Mouse (Mus musculus) intestine, postnatal 0 days (tissue): Measurements from ENCODE around the gene Fasl. TPM values are rescaled to one million over a fixed set of nuclear protein-coding genes. Genes with fewer than 3 reads are reported as not detected.
A peak's percentile ranks its signal among the peaks of the same experiment; 100 is the strongest.

ENCODE experiments used
- ATAC-seq: fragments of 200-750 bp; cut with Nextera tagmentation; 2 replicates; pipeline ENCODE4 v1.8.0; 2017; ENCODE audit warnings: mild to moderate bottlenecking, moderate TSS enrichment, moderate library complexity
- H3K27ac ChIP-seq: fragments of 300-500 bp; sonication (generic); 2 replicates; pipeline ENCODE4 v1.5.1; 2014; ENCODE audit warnings: mild to moderate bottlenecking, low read depth, low read length, moderate library complexity
- H3K27me3 ChIP-seq: fragments of 300-500 bp; sonication (generic); replicated peaks from 2 replicates; pipeline ENCODE4 v1.6.1; 2014; ENCODE audit warnings: low read length, mixed read lengths; ENCODE audit not compliant: control insufficient read depth, insufficient read depth
- H3K36me3 ChIP-seq: fragments of 300-500 bp; sonication (generic); 2 replicates; pipeline ENCODE4 v1.6.1; 2014; ENCODE audit warnings: mild to moderate bottlenecking, moderate library complexity; ENCODE audit not compliant: control insufficient read depth, insufficient read depth
- H3K4me1 ChIP-seq: fragments of 300-500 bp; sonication (generic); replicated peaks from 2 replicates; pipeline ENCODE4 v1.6.1; 2014; ENCODE audit warnings: antibody characterized with exemption, low read length, mixed read lengths; ENCODE audit not compliant: control insufficient read depth, insufficient read depth
- H3K4me2 ChIP-seq: fragments of 300-500 bp; sonication (generic); replicated peaks from 2 replicates; pipeline ENCODE4 v1.6.1; 2014; ENCODE audit warnings: low read depth, mild to moderate bottlenecking, moderate library complexity
- H3K4me3 ChIP-seq: fragments of 300-500 bp; sonication (generic); 2 replicates; pipeline ENCODE4 v1.5.1; 2014; ENCODE audit warnings: low read depth, low read length
- H3K9ac ChIP-seq: fragments of 300-500 bp; sonication (generic); 2 replicates; pipeline ENCODE4 v1.6.1; 2014; ENCODE audit warnings: mild to moderate bottlenecking, low read depth, low read length
- H3K9me3 ChIP-seq: fragments of 300-500 bp; sonication (generic); 2 replicates; pipeline ENCODE4 v1.6.1; 2016; ENCODE audit warnings: mixed run types; ENCODE audit not compliant: control insufficient read depth
- CTCF ChIP-seq: sonication (generic); IDR thresholded peaks from 2 replicates; pipeline ENCODE4 v1.5.1; 2016; ENCODE audit warnings: low read depth, mild to moderate bottlenecking, control low read depth, antibody characterized with exemption, moderate library complexity
- whole genome bisulfite sequencing: fragments of 180-500 bp; shearing (Covaris S2); extraction: QIAGEN DNeasy Blood & Tissue Kit; methylation state at CpG from one replicate; pipeline ENCODE4 v1.1.7; 2014; 5-methylcytosine and 5-hydroxymethylcytosine counted together
- polyA plus RNA-seq: library from polyadenylated mRNA; unstranded; fragments of >200 nt; fragmentation: Nextera tagmentation; extraction: Ambion mirVana; gene quantifications from 2 replicates; pipeline ENCODE4 v1.2.1, GENCODE M21; 2015

Fasl gene
- polyA plus RNA-seq, 1 experiment from 2014 or later: not detected

DNA sequence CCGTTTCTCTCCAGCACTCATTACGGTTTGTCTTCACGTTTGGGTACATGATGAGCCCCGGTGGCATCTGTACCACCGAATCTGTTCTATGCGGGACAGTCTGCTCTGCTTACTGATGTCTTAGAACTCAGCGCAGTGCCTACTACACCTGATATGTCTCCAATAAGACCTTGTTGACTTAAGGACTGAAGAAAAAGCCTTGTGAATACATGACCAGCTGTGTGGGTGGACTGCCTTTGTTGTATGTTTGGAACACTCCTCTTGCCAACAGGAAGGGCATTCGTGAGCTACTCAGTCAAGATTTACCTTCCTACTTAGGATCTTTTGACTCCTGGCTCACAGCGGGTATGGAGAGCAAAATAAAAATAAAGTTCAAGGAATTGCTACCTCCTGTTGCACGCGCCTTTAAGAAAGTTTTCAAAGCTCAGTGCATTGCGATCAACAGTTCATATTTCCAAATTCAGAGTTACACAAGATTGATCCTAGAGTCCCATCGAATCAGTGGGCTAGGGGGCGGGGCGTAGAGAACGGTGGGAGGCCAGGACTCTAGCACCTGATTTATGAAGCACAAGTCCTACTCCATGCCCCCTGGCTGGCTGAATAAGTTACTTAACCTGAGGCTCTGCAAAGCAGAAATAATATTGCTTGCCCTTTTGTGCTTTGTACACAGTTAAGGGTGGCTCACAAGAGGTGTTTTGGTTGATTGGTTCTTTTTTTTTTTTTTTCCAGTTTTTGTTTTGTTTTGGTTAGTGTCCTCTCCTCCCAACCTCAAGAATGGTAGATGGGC, 45.6 kb downstream of the Fasl start:
- Histone ChIP-seq H3K9me3 (no peaks in the 10 kb centered on the region), H3K4me1 (no peaks in the 10 kb centered on the region), H3K36me3 (no peaks in the 10 kb centered on the region), H3K27ac (no peak overlapping the region), H3K27me3 (no peaks in the 10 kb centered on the region), H3K4me3 (no peak overlapping the region), H3K9ac (no peak overlapping the region), H3K4me2 (no peak overlapping the region)
- ATAC-seq: no peak
- 82% methylated on average over 16 of the region's 16 CpGs for WGBS
- TF ChIP-seq CTCF: no peak

DNA sequence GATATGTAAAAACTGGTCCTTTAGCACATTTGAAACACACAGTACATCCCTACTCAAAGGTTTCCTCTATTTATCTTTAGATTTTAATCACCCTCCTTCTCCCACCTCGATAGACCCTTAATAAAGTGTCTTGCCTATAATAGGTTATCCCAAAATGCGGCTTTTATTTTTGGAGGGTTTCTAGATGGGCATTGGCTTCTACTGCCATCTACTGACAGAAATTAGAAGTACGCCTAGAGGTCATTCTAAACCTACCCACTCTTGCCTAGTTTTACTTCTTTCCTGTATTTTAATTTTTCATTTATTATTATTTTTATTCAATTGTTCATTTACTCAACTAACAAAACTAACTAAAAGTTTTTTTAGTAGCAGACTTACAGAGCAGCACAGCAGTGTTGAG, 51.4 kb downstream of the Fasl start:
- Histone ChIP-seq H3K4me3 (no peak overlapping the region), H3K4me1 (no peaks in the 10 kb centered on the region), H3K9me3 (no peaks in the 10 kb centered on the region), H3K27me3 (no peaks in the 10 kb centered on the region), H3K4me2 (no peak overlapping the region), H3K36me3 (no peaks in the 10 kb centered on the region), H3K9ac (no peak overlapping the region), H3K27ac (no peak overlapping the region)
- peak; percentile 75 for TF ChIP-seq CTCF
- 8% methylated on average over 3 of the region's 3 CpGs for WGBS
- ATAC-seq: no peak

DNA sequence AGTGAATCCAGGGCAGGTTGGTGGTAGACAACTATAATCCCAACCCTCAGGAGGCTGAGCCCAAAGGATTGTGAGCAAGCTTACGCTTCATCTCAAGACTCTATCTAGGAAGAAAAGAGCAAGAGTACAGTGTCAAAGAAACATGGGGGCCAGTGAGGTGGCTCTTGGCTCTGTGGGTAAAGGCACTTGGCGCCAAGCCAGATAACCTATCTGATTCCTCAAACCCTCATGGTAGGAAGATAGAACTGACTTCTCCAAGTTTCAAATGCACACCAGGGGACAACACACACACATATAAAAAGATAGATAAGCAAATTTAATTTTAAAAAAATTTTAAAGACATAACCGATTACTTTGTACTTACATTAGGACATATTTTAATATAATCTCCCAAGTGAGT, 52.0 kb downstream of the Fasl start:
- H3K27me3 ChIP-seq: no peaks in the 10 kb centered on the region
- no peak overlapping the region for H3K4me2 ChIP-seq
- WGBS: 84% methylated on average over 3 of the region's 3 CpGs
- no peak overlapping the region for H3K4me3 ChIP-seq
- no peak for TF ChIP-seq CTCF
- no peak overlapping the region for H3K9ac ChIP-seq
- no peaks in the 10 kb centered on the region for H3K4me1 ChIP-seq
- no peak for ATAC-seq
- no peaks in the 10 kb centered on the region for H3K9me3 ChIP-seq
- no peaks in the 10 kb centered on the region for H3K36me3 ChIP-seq
- no peak overlapping the region for H3K27ac ChIP-seq

DNA sequence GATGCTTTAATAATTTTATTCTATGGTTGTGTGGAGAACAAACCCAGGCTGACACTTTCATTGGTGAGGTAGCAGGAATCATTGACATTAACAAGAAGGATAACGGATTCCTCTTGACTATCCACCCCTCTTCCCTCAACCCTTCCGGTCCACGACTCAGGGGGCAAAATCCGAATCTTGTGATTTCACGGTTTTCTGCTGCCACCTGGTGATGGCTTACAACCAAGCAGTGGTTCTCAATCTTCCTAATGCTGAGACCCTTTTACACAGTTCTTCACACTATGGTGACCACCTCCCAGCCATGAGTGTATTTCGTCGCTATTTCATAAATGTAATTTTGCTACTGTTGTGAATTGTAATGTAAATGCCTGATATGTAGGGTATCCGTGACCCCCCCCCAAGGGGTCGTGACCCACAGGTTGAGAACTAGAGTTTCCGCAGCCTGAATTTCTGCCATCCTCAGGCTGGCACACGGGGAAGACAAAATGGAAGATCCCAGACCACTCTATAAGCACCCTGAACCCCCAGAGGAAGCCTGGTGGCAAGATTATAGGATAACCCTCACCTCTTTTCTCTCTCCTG, 52.7 kb downstream of the Fasl start:
- peak; percentile 55 for TF ChIP-seq CTCF
- no peak overlapping the region for H3K4me2 ChIP-seq
- H3K4me1 ChIP-seq: no peaks in the 10 kb centered on the region
- H3K4me3 ChIP-seq: no peak overlapping the region
- WGBS: 60% methylated on average over 11 of the region's 11 CpGs
- H3K36me3 ChIP-seq: no peaks in the 10 kb centered on the region
- no peaks in the 10 kb centered on the region for H3K27me3 ChIP-seq
- no peak overlapping the region for H3K9ac ChIP-seq
- H3K9me3 ChIP-seq: no peaks in the 10 kb centered on the region
- no peak overlapping the region for H3K27ac ChIP-seq
- ATAC-seq: no peak

DNA sequence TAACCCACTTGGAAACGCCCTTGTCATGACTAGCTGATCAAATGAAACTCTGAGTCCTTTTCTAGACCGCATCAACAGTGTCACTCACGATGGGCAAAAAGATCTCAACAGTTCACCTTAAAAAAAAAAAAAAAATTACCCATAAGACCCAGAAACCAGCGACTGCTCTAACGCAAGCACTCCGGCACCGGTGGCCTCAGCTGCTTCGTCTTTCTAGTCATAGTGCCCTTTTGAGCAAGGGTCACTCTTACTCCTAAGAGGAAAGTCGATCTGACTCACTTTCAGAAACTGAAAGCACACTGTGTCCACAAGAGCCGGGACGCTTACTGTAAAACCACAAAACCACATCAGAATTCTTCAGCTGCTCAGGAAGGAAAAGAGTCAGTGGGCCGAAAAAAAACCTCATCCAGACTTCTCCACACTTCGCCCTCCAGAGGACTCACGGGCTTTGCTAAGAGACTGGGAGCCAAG, 53.5 kb downstream of the Fasl start:
- Histone ChIP-seq H3K9ac (no peak overlapping the region), H3K27me3 (no peaks in the 10 kb centered on the region), H3K4me2 (no peak overlapping the region), H3K27ac (no peak overlapping the region), H3K4me1 (no peaks in the 10 kb centered on the region), H3K36me3 (no peaks in the 10 kb centered on the region), H3K4me3 (no peak overlapping the region), H3K9me3 (no peaks in the 10 kb centered on the region)
- no peak for TF ChIP-seq CTCF
- WGBS: 77% methylated on average over 14 of the region's 14 CpGs
- ATAC-seq: no peak

DNA sequence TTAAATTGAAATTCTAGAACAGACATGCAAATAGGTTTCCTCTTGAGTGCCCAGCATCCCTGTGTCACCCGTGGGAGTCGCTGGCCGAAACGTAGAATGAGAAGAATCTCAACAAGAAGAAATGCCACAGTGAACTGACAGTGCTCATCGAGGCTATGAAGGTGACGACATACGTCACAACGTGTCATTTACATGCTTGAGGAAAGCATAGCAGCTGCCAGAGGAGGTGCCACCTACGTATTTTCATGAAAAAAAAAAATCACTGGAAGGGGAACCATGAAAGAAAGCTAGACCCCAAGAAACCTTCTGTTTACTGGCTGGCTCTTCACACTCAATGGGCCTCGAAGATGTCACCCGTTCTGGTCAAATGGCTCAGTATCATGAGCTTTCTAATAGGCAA, 54.0 kb downstream of the Fasl start:
- WGBS: 92% methylated on average over 11 of the region's 11 CpGs
- H3K4me1 ChIP-seq: no peaks in the 10 kb centered on the region
- H3K27ac ChIP-seq: no peak overlapping the region
- no peak for TF ChIP-seq CTCF
- H3K27me3 ChIP-seq: no peaks in the 10 kb centered on the region
- no peak overlapping the region for H3K4me3 ChIP-seq
- no peak overlapping the region for H3K9ac ChIP-seq
- no peak for ATAC-seq
- H3K36me3 ChIP-seq: no peaks in the 10 kb centered on the region
- no peaks in the 10 kb centered on the region for H3K9me3 ChIP-seq
- H3K4me2 ChIP-seq: no peak overlapping the region

Other genes starting within 250 kb of the Fasl start
- 41.6 and 43.1 TPM in 2 replicates for gene Suco, start 88.2 kb upstream of the Fasl start, polyA plus RNA-seq
- gene Pigc, start 180.7 kb upstream of the Fasl start, polyA plus RNA-seq: 35.0 and 36.6 TPM in 2 replicates
- gene 4930558K02Rik, start 191.1 kb upstream of the Fasl start, polyA plus RNA-seq: not detected in 2 replicates